Mouse (Mus musculus) kidney, embryonic 16.5 days (tissue): Measurements from ENCODE around the gene Smndc1. TPM values are rescaled to one million over a fixed set of nuclear protein-coding genes. Genes with fewer than 3 reads are reported as not detected.

ENCODE experiments used
- ATAC-seq: fragments of 200-750 bp; cut with Nextera tagmentation; 2 replicates; pipeline ENCODE4 v1.8.0; 2017; ENCODE audit warnings: moderate TSS enrichment; ENCODE audit not compliant: low FRiP score, low TSS enrichment
- H3K27ac ChIP-seq: fragments of 300-500 bp; sonication (generic); 2 replicates; pipeline ENCODE4 v1.5.1; 2014; ENCODE audit warnings: low read length
- H3K27me3 ChIP-seq: fragments of 300-500 bp; sonication (generic); 2 replicates; pipeline ENCODE4 v1.6.1; 2014; ENCODE audit warnings: low read length, control low read depth, mixed read lengths; ENCODE audit not compliant: insufficient read depth
- H3K36me3 ChIP-seq: fragments of 300-500 bp; sonication (generic); 2 replicates; pipeline ENCODE4 v1.6.1; 2014; ENCODE audit warnings: low read length, control low read depth, mixed read lengths; ENCODE audit not compliant: insufficient read depth
- H3K4me1 ChIP-seq: fragments of 300-500 bp; sonication (generic); 2 replicates; pipeline ENCODE4 v1.6.1; 2014; ENCODE audit warnings: low read length, control low read depth, mixed read lengths; ENCODE audit not compliant: insufficient read depth
- H3K4me2 ChIP-seq: fragments of 300-500 bp; sonication (generic); replicated peaks from 2 replicates; pipeline ENCODE4 v1.6.1; 2014; ENCODE audit warnings: low read depth, low read length
- H3K4me3 ChIP-seq: fragments of 300-500 bp; sonication (generic); 2 replicates; pipeline ENCODE4 v1.5.1; 2014; ENCODE audit warnings: mild to moderate bottlenecking, low read length
- H3K9ac ChIP-seq: fragments of 300-500 bp; sonication (generic); replicated peaks from 2 replicates; pipeline ENCODE4 v1.6.1; 2014; ENCODE audit warnings: low read length
- H3K9me3 ChIP-seq: fragments of 300-500 bp; sonication (generic); 2 replicates; pipeline ENCODE4 v1.6.1; 2016; ENCODE audit warnings: low read length, control low read depth
- WGBS: fragments of 180-500 bp; shearing (Covaris S2); extraction: QIAGEN DNeasy Blood & Tissue Kit; methylation state at CpG from one replicate; pipeline ENCODE4 v1.1.7; 2014; 5-methylcytosine and 5-hydroxymethylcytosine counted together
- polyA plus RNA-seq: library from polyadenylated mRNA; unstranded; fragments of >200 nt; fragmentation: Nextera tagmentation; extraction: Ambion mirVana; gene quantifications from 2 replicates; pipeline ENCODE4 v1.2.1, GENCODE M21; 2015

Smndc1 gene
- polyA plus RNA-seq, 1 experiment from 2014 or later: 40.1 TPM

GRCm38 (mm10) chr19:53371666-53372065, 18.7 kb downstream of the Smndc1 start, which contains the start of gene Gm10197:
TSS of gene Gm10197 (minus strand) at chr19:53371766.
- H3K27me3 ChIP-seq: no peaks in the 10 kb centered on the region
- ATAC-seq: no peak

GRCm38 (mm10) chr19:53370233-53370632, 20.1 kb downstream of the Smndc1 start:
- no peak overlapping the region for H3K4me3 ChIP-seq

More at GRCm38 (mm10) chr19:53371666-53372065, 18.7 kb downstream of the Smndc1 start, which contains the start of gene Gm10197:
- Histone ChIP-seq H3K4me1 (peaks cover 13% of the 10 kb centered on the region), H3K9ac (no peak within 1 kb of the TSS), H3K4me2 (no peak within 1 kb of the TSS), H3K9me3 (no peaks in the 10 kb centered on the region), H3K27ac (no peak within 1 kb of the TSS), H3K36me3 (peaks cover 15% of the 10 kb centered on the region; the same call in 1 of the 2 replicates), H3K4me3 (no peak within 1 kb of the TSS)
- WGBS: 81% methylated on average over 13 of the region's 13 CpGs

GRCm38 (mm10) chr19:53369469-53370043, 20.8 kb downstream of the Smndc1 start:
- Histone ChIP-seq H3K36me3 (peaks cover 10% of the 10 kb centered on the region; the same call in 1 of the 2 replicates), H3K27me3 (no peaks in the 10 kb centered on the region), H3K4me2 (peak overlapping the region; percentile 20; the same call in 1 of the 2 replicates), H3K9me3 (no peaks in the 10 kb centered on the region), H3K9ac (no peak overlapping the region), H3K4me1 (peaks cover 28% of the 10 kb centered on the region), H3K4me3 (no peak overlapping the region), H3K27ac (no peak overlapping the region)
- ATAC-seq: no peak; the same call in 1 of the 2 replicates
- 27% methylated on average over 14 of the region's 14 CpGs for WGBS

More at GRCm38 (mm10) chr19:53370233-53370632, 20.1 kb downstream of the Smndc1 start:
- H3K27ac ChIP-seq: no peak overlapping the region
- peaks cover 23% of the 10 kb centered on the region for H3K4me1 ChIP-seq
- no peak for ATAC-seq
- H3K9me3 ChIP-seq: no peaks in the 10 kb centered on the region
- H3K36me3 ChIP-seq: peaks cover 15% of the 10 kb centered on the region; the same call in 1 of the 2 replicates
- WGBS: 80% methylated on average over 15 of the region's 15 CpGs
- no peaks in the 10 kb centered on the region for H3K27me3 ChIP-seq
- no peak overlapping the region for H3K4me2 ChIP-seq
- H3K9ac ChIP-seq: no peak overlapping the region

DNA sequence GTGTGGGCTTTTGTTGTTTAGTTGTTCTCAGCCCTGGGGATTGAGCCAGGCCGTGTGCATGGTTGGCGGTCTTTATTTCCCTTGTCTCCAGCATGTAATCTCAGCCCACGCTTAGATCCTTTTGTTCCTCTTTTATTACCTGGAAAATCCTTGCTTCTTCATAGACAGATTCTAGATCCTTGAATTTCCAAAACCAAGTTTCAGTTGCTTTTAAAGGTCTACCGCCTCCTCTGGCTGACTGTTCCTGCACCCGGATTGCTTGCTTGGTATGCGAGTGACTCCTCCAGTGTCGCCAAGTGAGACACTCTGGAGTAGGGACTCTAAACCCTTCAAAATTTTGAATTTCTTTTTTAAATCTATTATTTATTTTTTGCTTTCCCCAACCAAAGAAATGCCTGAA, 23.5 kb downstream of the Smndc1 start:
- WGBS: 76% methylated on average over 7 of the region's 7 CpGs
- no peak for ATAC-seq
- Histone ChIP-seq H3K4me1 (peaks cover 30% of the 10 kb centered on the region), H3K27me3 (no peaks in the 10 kb centered on the region), H3K36me3 (peaks cover 10% of the 10 kb centered on the region; the same call in 1 of the 2 replicates), H3K9ac (no peak overlapping the region), H3K27ac (no peak overlapping the region), H3K4me3 (no peak overlapping the region), H3K9me3 (no peaks in the 10 kb centered on the region), H3K4me2 (no peak overlapping the region)

GRCm38 (mm10) chr19:53366057-53366775, 24.2 kb downstream of the Smndc1 start:
- Histone ChIP-seq H3K4me2 (no peak overlapping the region), H3K4me3 (no peak overlapping the region), H3K36me3 (peaks cover 7% of the 10 kb centered on the region; the same call in 1 of the 2 replicates), H3K4me1 (peaks cover 30% of the 10 kb centered on the region), H3K27me3 (no peaks in the 10 kb centered on the region), H3K9ac (no peak overlapping the region), H3K27ac (no peak overlapping the region), H3K9me3 (no peaks in the 10 kb centered on the region)
- 79% methylated on average over 11 of the region's 11 CpGs for WGBS
- no peak for ATAC-seq

- Histone ChIP-seq H3K4me3 (peak overlapping the region; percentile 9; the same call in 1 of the 2 replicates), H3K27me3 (no peaks in the 10 kb centered on the region), H3K36me3 (peaks cover 7% of the 10 kb centered on the region; the same call in 1 of the 2 replicates), H3K4me1 (peaks cover 30% of the 10 kb centered on the region), H3K27ac (peak overlapping the region; percentile 81), H3K4me2 (peak overlapping the region; percentile 42), H3K9ac (no peak overlapping the region), H3K9me3 (no peaks in the 10 kb centered on the region)
- 29% methylated on average over 9 of the region's 9 CpGs for whole genome bisulfite sequencing
- ATAC-seq: peak; percentile 90
These were observed 25.4 kb downstream of the Smndc1 start for GRCm38 (mm10) chr19:53364963-53365362.

- ATAC-seq: no peak
- Histone ChIP-seq H3K4me3 (no peak overlapping the region), H3K36me3 (peaks cover 7% of the 10 kb centered on the region; the same call in 1 of the 2 replicates), H3K9ac (no peak overlapping the region), H3K4me1 (peaks cover 29% of the 10 kb centered on the region), H3K27ac (no peak overlapping the region), H3K9me3 (no peaks in the 10 kb centered on the region), H3K4me2 (no peak overlapping the region), H3K27me3 (no peaks in the 10 kb centered on the region)
- 63% methylated on average over 2 of the region's 2 CpGs for WGBS
These were observed 25.8 kb downstream of the Smndc1 start for GRCm38 (mm10) chr19:53364551-53364950.

DNA sequence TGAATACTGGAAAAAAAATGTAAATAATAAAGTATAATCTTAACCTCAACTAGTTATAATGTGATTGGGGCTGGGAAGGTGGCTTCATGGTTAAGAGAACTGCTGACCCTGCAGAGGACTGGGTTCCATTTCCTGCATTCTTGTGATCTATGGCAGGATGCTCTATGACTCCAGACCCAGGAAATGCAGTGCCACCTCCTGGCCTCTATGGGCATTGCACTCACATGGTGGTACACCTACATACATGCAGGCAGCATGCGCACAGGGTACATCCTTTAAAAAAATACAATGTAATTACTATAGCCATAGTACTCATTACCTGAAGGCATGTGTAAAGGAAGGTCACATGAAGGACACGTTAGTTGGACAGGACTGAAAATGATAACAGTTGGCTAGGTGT, 27.4 kb downstream of the Smndc1 start:
- 47% methylated on average over 2 of the region's 2 CpGs for WGBS
- H3K4me2 ChIP-seq: no peak overlapping the region
- peaks cover 20% of the 10 kb centered on the region for H3K4me1 ChIP-seq
- H3K36me3 ChIP-seq: peaks cover 7% of the 10 kb centered on the region; the same call in 1 of the 2 replicates
- no peaks in the 10 kb centered on the region for H3K27me3 ChIP-seq
- H3K4me3 ChIP-seq: no peak overlapping the region
- no peak for ATAC-seq
- no peak overlapping the region for H3K27ac ChIP-seq
- no peak overlapping the region for H3K9ac ChIP-seq
- no peaks in the 10 kb centered on the region for H3K9me3 ChIP-seq

DNA sequence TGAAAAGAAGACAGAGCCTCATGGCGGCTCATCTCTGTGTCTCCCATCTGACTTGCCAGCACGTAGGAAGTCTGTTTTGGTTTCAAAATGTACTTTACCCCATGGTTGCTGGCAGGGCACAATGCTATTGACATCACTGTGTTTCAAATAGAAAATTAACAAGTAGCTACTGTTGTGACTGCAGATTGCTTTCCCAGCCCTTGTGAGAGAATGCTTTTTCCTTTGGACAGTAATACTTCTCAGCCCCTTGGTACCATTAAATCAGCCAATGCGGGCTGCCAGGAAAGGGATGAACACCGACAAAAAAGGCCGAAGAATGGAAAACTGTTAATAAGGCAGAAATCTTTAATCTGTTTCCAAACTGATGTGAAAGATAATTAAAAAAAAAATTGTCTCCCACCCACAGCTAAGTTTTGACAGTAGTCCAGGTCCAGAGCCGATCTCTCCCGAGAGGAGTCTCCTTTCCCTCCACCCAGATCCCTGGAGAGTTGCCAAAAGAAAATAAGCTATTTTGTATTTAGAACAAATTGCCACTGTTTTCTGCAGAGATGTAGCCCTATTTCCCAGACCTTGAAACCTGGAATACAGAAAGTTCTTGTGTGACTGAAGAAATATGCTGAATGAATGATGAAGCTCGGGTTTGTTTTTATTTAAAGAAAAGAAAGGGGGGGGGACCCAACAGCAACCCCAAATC, 30.0 kb downstream of the Smndc1 start:
- no peak overlapping the region; the same call in 1 of the 2 replicates for H3K27ac ChIP-seq
- no peak overlapping the region for H3K4me3 ChIP-seq
- H3K9me3 ChIP-seq: no peaks in the 10 kb centered on the region
- H3K36me3 ChIP-seq: peaks cover 7% of the 10 kb centered on the region; the same call in 1 of the 2 replicates
- ATAC-seq: no peak
- no peak overlapping the region for H3K4me2 ChIP-seq
- no peaks in the 10 kb centered on the region for H3K27me3 ChIP-seq
- H3K9ac ChIP-seq: no peak overlapping the region
- peaks cover 9% of the 10 kb centered on the region for H3K4me1 ChIP-seq
- WGBS: 64% methylated on average over 8 of the region's 8 CpGs
